Mouse (Mus musculus): Measurements from ENCODE around the gene Tspo. TPM values are rescaled to one million over a fixed set of nuclear protein-coding genes. Genes with fewer than 3 reads are reported as not detected.

Tspo gene
- polyA plus RNA-seq, 1 experiment from 2014 or later: 70.8 TPM

DNA sequence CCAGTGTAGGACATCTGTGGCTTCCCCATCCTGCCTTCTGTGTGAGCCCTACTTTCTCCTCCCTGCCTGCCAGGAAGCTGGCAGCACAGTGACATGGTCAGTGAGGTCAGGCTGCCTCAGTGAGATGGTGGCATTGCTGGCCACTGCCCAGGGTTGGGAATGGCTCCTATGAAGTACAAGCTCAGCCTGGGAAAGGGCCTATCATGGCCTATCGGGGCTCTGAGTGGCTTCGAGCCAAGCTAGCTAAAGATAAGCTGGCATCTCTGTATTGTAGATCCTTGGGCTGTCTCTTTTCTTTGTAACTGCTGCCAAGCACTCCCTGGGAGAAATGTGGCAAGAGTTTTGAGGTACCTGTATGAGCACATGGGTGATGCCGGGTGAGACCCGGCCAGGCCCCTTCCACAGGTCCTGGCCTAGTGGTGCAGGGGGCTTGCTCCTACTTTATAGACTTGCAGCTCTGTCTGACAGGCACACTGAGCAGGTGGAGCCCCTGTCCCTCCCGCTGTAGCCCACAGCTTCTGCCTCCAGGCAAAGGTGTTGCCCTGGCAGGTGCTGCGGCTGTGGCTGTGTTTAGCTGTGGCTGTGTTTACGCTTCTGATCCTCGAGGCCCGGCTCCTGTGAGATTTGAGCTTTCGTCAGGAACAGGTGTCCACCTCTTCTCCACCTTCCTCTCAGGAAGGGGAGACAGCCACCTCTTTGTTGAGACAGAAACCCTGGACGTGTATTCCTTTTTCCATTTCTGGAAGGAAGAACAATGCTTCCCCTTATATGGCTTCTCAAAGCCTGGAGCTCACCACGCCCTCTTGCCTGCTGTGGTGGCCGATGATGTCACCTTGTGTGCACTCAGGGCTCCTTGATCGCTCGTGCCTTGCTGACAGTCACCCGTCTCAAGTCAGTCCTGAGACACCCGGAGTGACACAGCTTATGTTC lies 28.2 kb upstream of the Tspo start:
- Histone ChIP-seq H3K4me3 (ENCODE audit: low read depth, low read length) (no peak overlapping the region), H3K4me2 (ENCODE audit: low read depth, low read length) (no peak overlapping the region), H3K36me3 (ENCODE audit: control insufficient read depth, insufficient read depth, low read length) (no peaks in the 10 kb centered on the region), H3K27ac (replicated peaks; ENCODE audit: low read depth, low read length) (peak overlapping the region; percentile 52; the same call in 1 of the 2 replicates), H3K4me1 (ENCODE audit: control insufficient read depth, insufficient read depth, low read length) (no peaks in the 10 kb centered on the region), H3K27me3 (replicated peaks; ENCODE audit: control insufficient read depth, insufficient read depth, low read length) (no peaks in the 10 kb centered on the region), H3K9ac (ENCODE audit: low read depth, low read length) (no peak overlapping the region), H3K9me3 (ENCODE audit: control insufficient read depth, low read length) (no peaks in the 10 kb centered on the region)
- ATAC-seq (ENCODE audit: low read depth): peak; percentile 62; the same call in 1 of the 2 replicates
- peak; percentile 42 for DNase-seq (ENCODE audit: low spot score)
- 65% methylated on average over 15 of the region's 17 CpGs for WGBS

DNA sequence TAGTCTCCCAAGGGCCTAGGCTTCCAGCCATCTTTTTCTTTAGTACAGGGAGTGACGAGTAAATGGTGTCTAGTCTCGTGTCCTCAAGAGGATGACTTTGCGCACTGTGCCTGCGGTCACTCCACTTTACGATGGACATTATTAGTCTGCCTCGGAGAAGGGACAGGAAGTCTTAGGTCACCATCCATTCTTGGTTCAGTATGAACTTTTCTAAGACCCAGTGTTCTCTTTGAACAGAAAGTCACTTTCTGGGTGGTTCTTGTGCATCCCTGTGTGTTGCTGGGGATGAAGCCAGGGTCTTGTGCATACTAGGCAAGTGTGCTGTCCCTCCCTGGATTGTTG lies 27.5 kb upstream of the Tspo start:
- Histone ChIP-seq H3K4me1 (ENCODE audit: control insufficient read depth, insufficient read depth, low read length) (no peaks in the 10 kb centered on the region), H3K4me3 (ENCODE audit: low read depth, low read length) (no peak overlapping the region), H3K27me3 (replicated peaks; ENCODE audit: control insufficient read depth, insufficient read depth, low read length) (no peaks in the 10 kb centered on the region), H3K9me3 (ENCODE audit: control insufficient read depth, low read length) (no peaks in the 10 kb centered on the region), H3K9ac (ENCODE audit: low read depth, low read length) (no peak overlapping the region), H3K36me3 (ENCODE audit: control insufficient read depth, insufficient read depth, low read length) (no peaks in the 10 kb centered on the region), H3K4me2 (ENCODE audit: low read depth, low read length) (no peak overlapping the region), H3K27ac (replicated peaks; ENCODE audit: low read depth, low read length) (no peak overlapping the region)
- no peak for DNase-seq (ENCODE audit: low spot score)
- WGBS: 82% methylated on average over 6 of the region's 6 CpGs
- no peak for ATAC-seq (ENCODE audit: low read depth)

DNA sequence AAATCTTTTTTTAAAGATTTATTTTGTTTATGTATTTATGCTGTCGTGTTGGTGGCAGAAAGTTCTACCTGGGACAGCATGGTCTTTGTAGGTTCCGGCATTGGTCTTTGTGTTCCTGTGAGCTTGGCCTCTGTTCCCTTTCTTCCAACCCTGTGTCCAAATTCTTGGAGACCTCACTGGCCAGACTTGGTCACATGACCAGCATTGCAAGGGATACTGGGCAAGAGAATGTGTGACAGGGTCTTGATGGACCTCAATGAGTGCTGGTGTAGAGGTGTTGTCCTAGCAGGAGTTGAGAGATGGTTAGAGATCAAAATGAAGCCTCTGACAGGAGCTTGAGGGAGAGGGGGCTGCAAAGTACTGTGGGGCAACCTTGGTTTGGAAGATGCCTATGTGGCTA lies 24.5 kb upstream of the Tspo start:
- Histone ChIP-seq H3K4me1 (ENCODE audit: control insufficient read depth, insufficient read depth, low read length) (no peaks in the 10 kb centered on the region), H3K9ac (ENCODE audit: low read depth, low read length) (no peak overlapping the region), H3K4me3 (ENCODE audit: low read depth, low read length) (no peak overlapping the region), H3K27me3 (replicated peaks; ENCODE audit: control insufficient read depth, insufficient read depth, low read length) (no peaks in the 10 kb centered on the region), H3K9me3 (ENCODE audit: control insufficient read depth, low read length) (no peaks in the 10 kb centered on the region), H3K36me3 (ENCODE audit: control insufficient read depth, insufficient read depth, low read length) (no peaks in the 10 kb centered on the region), H3K27ac (replicated peaks; ENCODE audit: low read depth, low read length) (no peak overlapping the region), H3K4me2 (ENCODE audit: low read depth, low read length) (no peak overlapping the region)
- 87% methylated on average over 2 of the region's 2 CpGs for WGBS
- ATAC-seq (ENCODE audit: low read depth) (no peak), DNase-seq (ENCODE audit: low spot score) (no peak)

DNA sequence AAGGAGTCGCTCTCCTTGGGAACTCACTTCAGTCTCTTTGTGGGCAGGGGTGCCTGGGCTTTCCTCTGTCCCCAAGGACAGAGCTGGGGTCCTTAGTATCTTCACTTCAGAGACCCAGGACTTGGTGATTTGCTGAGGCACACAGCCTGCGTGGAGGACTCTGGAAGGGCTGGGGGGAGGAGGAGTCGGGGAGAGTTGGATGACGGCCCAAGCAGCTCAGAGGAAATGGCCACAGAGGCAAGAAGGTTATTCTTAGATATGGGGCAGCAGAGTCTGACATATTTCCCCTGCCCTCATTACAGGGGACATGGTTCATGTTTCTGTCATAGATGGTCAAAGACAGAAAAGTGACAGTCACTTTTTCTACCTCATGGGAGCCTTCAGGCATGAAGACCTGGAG lies 23.5 kb upstream of the Tspo start:
- 52% methylated on average over 4 of the region's 4 CpGs for WGBS
- Histone ChIP-seq H3K4me1 (ENCODE audit: control insufficient read depth, insufficient read depth, low read length) (no peaks in the 10 kb centered on the region), H3K9me3 (ENCODE audit: control insufficient read depth, low read length) (no peaks in the 10 kb centered on the region), H3K27me3 (replicated peaks; ENCODE audit: control insufficient read depth, insufficient read depth, low read length) (no peaks in the 10 kb centered on the region), H3K4me2 (ENCODE audit: low read depth, low read length) (no peak overlapping the region), H3K9ac (ENCODE audit: low read depth, low read length) (no peak overlapping the region), H3K36me3 (ENCODE audit: control insufficient read depth, insufficient read depth, low read length) (no peaks in the 10 kb centered on the region), H3K4me3 (ENCODE audit: low read depth, low read length) (no peak overlapping the region), H3K27ac (replicated peaks; ENCODE audit: low read depth, low read length) (no peak overlapping the region)
- ATAC-seq (ENCODE audit: low read depth) (no peak), DNase-seq (ENCODE audit: low spot score) (no peak)

DNA sequence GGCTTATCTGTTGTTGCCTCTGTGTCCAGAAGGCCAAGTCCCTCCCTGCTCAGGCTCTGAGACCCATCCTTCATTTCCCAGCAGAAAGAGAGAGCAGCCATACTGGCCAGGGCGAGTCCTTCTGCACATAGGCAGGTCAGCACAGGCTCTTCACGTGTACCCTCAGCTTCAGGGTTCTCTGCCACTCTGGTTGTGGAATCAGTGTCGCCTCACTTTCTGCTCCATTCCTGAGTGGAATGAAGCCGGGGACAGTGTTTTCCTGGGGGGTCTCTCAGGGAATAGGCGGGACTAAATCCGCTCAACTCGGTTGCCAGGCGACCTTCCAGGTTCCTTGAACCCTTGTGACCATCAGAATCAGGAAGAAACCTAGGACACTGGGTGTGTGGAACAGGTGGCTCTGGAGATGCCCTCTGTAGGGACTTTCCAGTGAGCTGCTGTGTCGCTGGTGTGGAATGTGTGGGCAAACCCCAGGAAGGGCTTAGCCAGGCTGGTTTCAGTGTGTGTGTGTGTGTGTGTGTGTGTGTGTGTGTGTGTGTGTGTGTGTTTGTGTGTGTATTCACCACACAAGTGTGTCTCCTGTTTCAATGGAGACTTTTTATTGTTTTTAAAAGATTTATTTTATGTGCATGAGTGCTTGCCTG lies 21.6 kb upstream of the Tspo start:
- DNase-seq (ENCODE audit: low spot score) (no peak), ATAC-seq (ENCODE audit: low read depth) (no peak)
- H3K9me3 ChIP-seq (ENCODE audit: control insufficient read depth, low read length): no peaks in the 10 kb centered on the region
- no peak overlapping the region for H3K27ac ChIP-seq (replicated peaks; ENCODE audit: low read depth, low read length)
- H3K9ac ChIP-seq (ENCODE audit: low read depth, low read length): no peak overlapping the region
- WGBS: 72% methylated on average over 9 of the region's 9 CpGs
- no peak overlapping the region for H3K4me2 ChIP-seq (ENCODE audit: low read depth, low read length)
- H3K4me1 ChIP-seq (ENCODE audit: control insufficient read depth, insufficient read depth, low read length): no peaks in the 10 kb centered on the region
- H3K4me3 ChIP-seq (ENCODE audit: low read depth, low read length): no peak overlapping the region
- peaks cover 16% of the 10 kb centered on the region for H3K36me3 ChIP-seq (ENCODE audit: control insufficient read depth, insufficient read depth, low read length)
- no peaks in the 10 kb centered on the region for H3K27me3 ChIP-seq (replicated peaks; ENCODE audit: control insufficient read depth, insufficient read depth, low read length)

DNA sequence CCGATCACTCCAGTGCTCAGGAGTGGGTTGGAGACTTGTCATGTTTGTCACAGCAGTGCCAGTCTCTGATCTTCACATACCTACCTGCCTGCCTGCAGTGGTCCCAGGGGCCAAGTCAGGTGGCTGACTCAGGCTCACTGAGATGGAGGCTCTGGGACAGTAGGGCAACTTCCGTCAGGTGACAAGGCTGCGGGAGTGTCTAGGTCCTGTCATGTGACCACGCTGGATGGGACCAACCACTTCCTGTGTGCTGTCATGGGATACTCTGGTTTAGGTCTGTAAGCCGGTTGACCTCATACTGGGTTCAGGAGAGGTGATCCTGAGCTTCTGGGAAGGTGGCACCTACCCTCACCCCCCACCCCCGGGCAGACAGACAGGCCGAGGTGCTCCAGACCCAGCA lies 17.4 kb upstream of the Tspo start:
- Histone ChIP-seq H3K36me3 (ENCODE audit: control insufficient read depth, insufficient read depth, low read length) (peaks cover 58% of the 10 kb centered on the region), H3K4me1 (ENCODE audit: control insufficient read depth, insufficient read depth, low read length) (no peaks in the 10 kb centered on the region), H3K9me3 (ENCODE audit: control insufficient read depth, low read length) (no peaks in the 10 kb centered on the region), H3K27me3 (replicated peaks; ENCODE audit: control insufficient read depth, insufficient read depth, low read length) (no peaks in the 10 kb centered on the region), H3K4me3 (ENCODE audit: low read depth, low read length) (no peak overlapping the region), H3K27ac (replicated peaks; ENCODE audit: low read depth, low read length) (no peak overlapping the region), H3K9ac (ENCODE audit: low read depth, low read length) (no peak overlapping the region), H3K4me2 (ENCODE audit: low read depth, low read length) (no peak overlapping the region)
- WGBS: 91% methylated on average over 6 of the region's 7 CpGs
- DNase-seq (ENCODE audit: low spot score) (no peak), ATAC-seq (ENCODE audit: low read depth) (no peak)

DNA sequence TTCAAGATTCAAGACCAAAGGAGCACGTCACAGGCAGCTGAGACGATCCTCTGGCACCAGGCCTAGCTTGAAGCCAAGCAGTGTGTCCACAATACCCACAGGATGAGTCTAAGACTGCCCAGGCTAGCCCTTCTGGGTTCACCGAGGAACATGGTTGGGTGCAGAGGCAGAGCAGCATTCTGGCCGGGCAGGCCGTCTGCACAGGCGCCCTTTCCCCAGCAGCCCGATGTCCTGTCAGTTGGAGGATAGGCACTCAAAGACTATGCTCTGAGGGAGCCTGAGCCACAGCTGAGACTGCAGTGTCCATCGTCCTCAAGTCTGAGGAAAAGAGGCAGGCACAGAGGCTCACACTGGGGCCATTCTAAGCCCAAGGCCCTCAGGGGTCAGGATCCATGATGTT lies 16.2 kb upstream of the Tspo start:
- Histone ChIP-seq H3K4me2 (ENCODE audit: low read depth, low read length) (no peak overlapping the region), H3K4me1 (ENCODE audit: control insufficient read depth, insufficient read depth, low read length) (no peaks in the 10 kb centered on the region), H3K4me3 (ENCODE audit: low read depth, low read length) (no peak overlapping the region), H3K9me3 (ENCODE audit: control insufficient read depth, low read length) (no peaks in the 10 kb centered on the region), H3K27ac (replicated peaks; ENCODE audit: low read depth, low read length) (no peak overlapping the region), H3K36me3 (ENCODE audit: control insufficient read depth, insufficient read depth, low read length) (peaks cover 58% of the 10 kb centered on the region), H3K9ac (ENCODE audit: low read depth, low read length) (no peak overlapping the region), H3K27me3 (replicated peaks; ENCODE audit: control insufficient read depth, insufficient read depth, low read length) (no peaks in the 10 kb centered on the region)
- DNase-seq (ENCODE audit: low spot score): no peak
- 88% methylated on average over 8 of the region's 8 CpGs for WGBS
- no peak for ATAC-seq (ENCODE audit: low read depth)

DNA sequence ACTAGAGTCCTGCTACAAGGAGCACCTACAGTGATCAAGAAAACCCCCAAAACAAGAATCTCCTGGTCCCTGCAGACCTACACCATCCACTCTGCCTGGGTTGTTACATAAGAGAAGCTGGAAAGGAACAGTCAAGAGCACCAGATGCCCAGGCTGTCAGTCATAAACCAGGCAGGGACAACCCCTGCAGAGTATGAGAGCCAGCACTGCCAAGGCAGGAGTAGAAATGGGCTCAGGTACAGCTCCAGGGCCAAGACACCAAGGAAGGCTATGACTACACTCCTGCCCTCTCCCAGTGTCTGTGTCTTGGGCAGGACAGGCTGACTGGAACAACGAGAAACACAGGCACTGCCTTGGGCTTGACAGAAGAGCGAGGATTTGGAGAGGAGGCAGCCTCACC lies 13.3 kb upstream of the Tspo start:
- peaks cover 58% of the 10 kb centered on the region for H3K36me3 ChIP-seq (ENCODE audit: control insufficient read depth, insufficient read depth, low read length)
- 78% methylated on average over 2 of the region's 2 CpGs for WGBS
- no peak overlapping the region for H3K27ac ChIP-seq (replicated peaks; ENCODE audit: low read depth, low read length)
- no peak for ATAC-seq (ENCODE audit: low read depth)
- H3K27me3 ChIP-seq (replicated peaks; ENCODE audit: control insufficient read depth, insufficient read depth, low read length): no peaks in the 10 kb centered on the region
- H3K9ac ChIP-seq (ENCODE audit: low read depth, low read length): no peak overlapping the region
- no peak overlapping the region for H3K4me3 ChIP-seq (ENCODE audit: low read depth, low read length)
- peaks cover 6% of the 10 kb centered on the region; the same call in 1 of the 2 replicates for H3K4me1 ChIP-seq (ENCODE audit: control insufficient read depth, insufficient read depth, low read length)
- no peaks in the 10 kb centered on the region for H3K9me3 ChIP-seq (ENCODE audit: control insufficient read depth, low read length)
- no peak for DNase-seq (ENCODE audit: low spot score)
- H3K4me2 ChIP-seq (ENCODE audit: low read depth, low read length): no peak overlapping the region

DNA sequence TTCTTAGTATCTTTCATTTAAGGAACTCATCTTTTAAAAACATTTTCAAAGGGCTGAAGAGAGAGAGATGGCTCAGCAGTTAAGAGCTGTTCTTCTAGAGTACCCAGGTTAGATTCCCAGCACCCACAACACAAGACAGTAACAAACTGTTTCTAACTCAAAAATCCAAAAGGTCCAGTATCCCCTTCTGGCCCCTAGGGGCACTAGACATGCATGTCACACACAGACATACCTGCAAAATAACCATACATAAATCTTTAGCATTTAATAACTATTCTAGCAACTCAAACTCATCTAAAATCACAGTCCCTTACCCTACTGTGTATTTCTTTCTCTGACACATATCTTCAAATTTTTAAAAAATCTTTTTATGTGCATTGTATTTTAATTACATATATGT lies 9.6 kb upstream of the Tspo start:
- Histone ChIP-seq H3K4me1 (ENCODE audit: control insufficient read depth, insufficient read depth, low read length) (peaks cover 6% of the 10 kb centered on the region; the same call in 1 of the 2 replicates), H3K27me3 (replicated peaks; ENCODE audit: control insufficient read depth, insufficient read depth, low read length) (no peaks in the 10 kb centered on the region), H3K36me3 (ENCODE audit: control insufficient read depth, insufficient read depth, low read length) (peaks cover 22% of the 10 kb centered on the region), H3K9me3 (ENCODE audit: control insufficient read depth, low read length) (no peaks in the 10 kb centered on the region), H3K9ac (ENCODE audit: low read depth, low read length) (no peak overlapping the region), H3K4me2 (ENCODE audit: low read depth, low read length) (no peak overlapping the region), H3K27ac (replicated peaks; ENCODE audit: low read depth, low read length) (no peak overlapping the region), H3K4me3 (ENCODE audit: low read depth, low read length) (no peak overlapping the region)
- no peak for ATAC-seq (ENCODE audit: low read depth)
- no peak for DNase-seq (ENCODE audit: low spot score)
